Mouse (Mus musculus) retina, postnatal 7 days (tissue): Measurements from ENCODE around the gene Sesn2.
"Not testable (repeated sequence)": the region's sequence is repeated elsewhere in the genome, so short reads cannot be mapped to it uniquely, and the experiment has no call there.

ENCODE experiments used
- DNase-seq: peaks from one replicate; pipeline ENCODE4 v3.0.0-alpha.2; 2012; ENCODE audit warnings: low read depth, low spot score

The Sesn2 gene

GRCm38 (mm10) chr4:132482956-132483608 lies 27.2 kb downstream of the Sesn2 start:
- DNase-seq: no peak

GRCm38 (mm10) chr4:132482104-132482503 lies 28.2 kb downstream of the Sesn2 start:
- DNase-seq: not testable (repeated sequence)

GRCm38 (mm10) chr4:132477833-132478232 lies 32.5 kb downstream of the Sesn2 start:
- DNase-seq: no peak

GRCm38 (mm10) chr4:132475895-132476878 lies 34.1 kb downstream of the Sesn2 start:
- DNase-seq: no peak

- no peak for DNase-seq
Observed at GRCm38 (mm10) chr4:132474631-132475030, 35.7 kb downstream of the Sesn2 start.

- no peak for DNase-seq
Observed at GRCm38 (mm10) chr4:132473411-132473810, 36.9 kb downstream of the Sesn2 start.

- no peak for DNase-seq
Observed at GRCm38 (mm10) chr4:132469873-132470272, 40.4 kb downstream of the Sesn2 start.

GRCm38 (mm10) chr4:132464255-132464613 lies 46.1 kb downstream of the Sesn2 start:
- DNase-seq: no peak

GRCm38 (mm10) chr4:132463430-132464254 lies 46.7 kb downstream of the Sesn2 start, which contains the start of gene Med18:
Gene Med18 (minus strand): TSS chr4:132463921.
- DNase-seq: peak; percentile 86

- no peak for DNase-seq
Observed at GRCm38 (mm10) chr4:132462836-132463235, 47.5 kb downstream of the Sesn2 start.

- DNase-seq: no peak
Observed at GRCm38 (mm10) chr4:132460225-132460624, 50.1 kb downstream of the Sesn2 start.

- DNase-seq: no peak
Observed at GRCm38 (mm10) chr4:132455561-132455960, 54.7 kb downstream of the Sesn2 start.

GRCm38 (mm10) chr4:132455146-132455545 lies 55.2 kb downstream of the Sesn2 start:
- DNase-seq: no peak

- DNase-seq: no peak
Observed at GRCm38 (mm10) chr4:132454216-132454615, 56.1 kb downstream of the Sesn2 start.

- DNase-seq: no peak
Observed at GRCm38 (mm10) chr4:132449778-132450177, 60.5 kb downstream of the Sesn2 start.

GRCm38 (mm10) chr4:132446105-132446504 lies 64.2 kb downstream of the Sesn2 start:
- DNase-seq: no peak

- no peak for DNase-seq
Observed at GRCm38 (mm10) chr4:132444516-132444915, 65.8 kb downstream of the Sesn2 start.
